Mouse (Mus musculus) induced T-regulatory cell, adult 2 months (primary cell): ENCODE measurements around the gene Arhgef10l.

Source experiments
- DNase-seq: peaks from one replicate; pipeline ENCODE4 v3.0.0-alpha.2; 2012; ENCODE audit warnings: low read depth

Arhgef10l gene

GRCm38 (mm10) chr4:140657681-140658575 lies 7.9 kb downstream of the Arhgef10l start:
- DNase-seq: no peak

GRCm38 (mm10) chr4:140656529-140656928 lies 9.3 kb downstream of the Arhgef10l start:
- DNase-seq: no peak

- no peak for DNase-seq
Observed at GRCm38 (mm10) chr4:140654798-140655197, 11.0 kb downstream of the Arhgef10l start.

DNA sequence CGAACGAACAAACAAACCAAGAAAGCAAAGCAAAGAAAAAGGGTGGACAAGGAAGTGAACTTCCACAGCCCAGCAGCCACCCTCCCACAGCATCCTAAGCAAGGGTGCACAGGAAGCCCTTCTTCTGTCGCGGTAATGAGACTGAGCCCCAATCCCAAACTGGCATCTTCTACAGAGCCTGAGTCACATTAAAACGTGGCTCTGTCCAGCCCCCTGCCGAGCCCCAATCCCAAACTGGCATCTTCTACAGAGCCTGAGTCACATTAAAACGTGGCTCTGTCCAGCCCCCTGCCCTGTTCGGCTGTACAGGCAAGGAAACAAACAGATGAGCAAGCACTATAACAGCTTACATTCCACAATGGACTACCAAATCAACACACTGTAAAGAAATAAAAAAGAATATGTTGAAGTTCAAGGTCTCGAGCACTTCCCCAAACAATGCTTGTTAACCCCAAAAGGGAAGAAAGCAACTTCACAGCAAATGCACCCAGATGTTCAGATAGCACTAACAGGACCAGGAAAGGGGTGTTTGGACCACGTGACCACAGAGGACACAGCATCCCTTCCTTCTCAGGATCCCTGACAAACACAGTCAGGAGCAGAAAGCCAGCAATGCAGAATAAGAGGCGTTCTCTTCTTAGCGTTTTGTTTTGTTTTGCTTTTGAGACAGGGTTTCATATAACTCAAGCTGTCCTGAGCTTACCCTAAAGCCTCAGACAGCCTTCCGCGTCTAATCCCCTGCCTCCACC lies 11.8 kb downstream of the Arhgef10l start:
- DNase-seq: no peak

DNA sequence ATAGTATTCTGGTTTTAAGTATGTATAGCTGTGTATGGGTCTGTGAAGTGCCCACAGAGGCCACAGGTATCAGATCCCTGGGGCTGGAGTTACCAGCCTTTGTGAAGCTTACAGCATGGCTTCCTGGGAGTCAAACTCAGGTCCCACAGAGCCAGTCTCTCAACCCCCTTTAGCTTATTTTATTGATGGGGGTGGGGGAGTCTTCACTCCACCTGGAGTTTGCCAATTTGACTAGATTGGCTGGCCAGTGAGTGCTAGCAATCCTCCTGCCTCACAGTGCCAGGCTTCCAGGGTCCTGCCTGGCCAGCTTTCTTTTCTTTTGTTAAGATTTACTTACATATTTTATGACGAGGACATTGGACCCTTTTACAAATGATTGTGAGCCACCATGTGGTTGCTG lies 16.1 kb downstream of the Arhgef10l start:
- DNase-seq: no peak

DNA sequence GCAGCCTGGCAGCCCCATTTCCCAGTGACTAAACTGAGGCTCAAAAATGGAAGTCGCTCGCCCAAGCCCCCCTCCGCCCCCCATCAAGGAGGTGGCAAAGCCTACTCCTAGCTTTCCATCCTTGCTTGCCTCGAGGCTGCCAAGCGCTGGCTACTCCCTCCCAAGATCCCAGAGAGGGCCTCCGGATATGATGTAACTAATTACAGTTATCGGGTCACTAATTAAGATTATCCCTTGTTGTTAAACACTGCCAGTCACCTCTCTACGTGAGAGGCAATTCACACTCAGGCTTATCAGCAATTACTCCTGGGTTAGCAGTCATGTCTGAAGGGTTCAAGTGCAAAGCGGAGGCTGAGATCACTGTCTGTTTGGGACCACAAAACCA lies 16.6 kb downstream of the Arhgef10l start:
- no peak for DNase-seq

- no peak for DNase-seq
Observed at GRCm38 (mm10) chr4:140648443-140649206, 17.2 kb downstream of the Arhgef10l start.

DNA sequence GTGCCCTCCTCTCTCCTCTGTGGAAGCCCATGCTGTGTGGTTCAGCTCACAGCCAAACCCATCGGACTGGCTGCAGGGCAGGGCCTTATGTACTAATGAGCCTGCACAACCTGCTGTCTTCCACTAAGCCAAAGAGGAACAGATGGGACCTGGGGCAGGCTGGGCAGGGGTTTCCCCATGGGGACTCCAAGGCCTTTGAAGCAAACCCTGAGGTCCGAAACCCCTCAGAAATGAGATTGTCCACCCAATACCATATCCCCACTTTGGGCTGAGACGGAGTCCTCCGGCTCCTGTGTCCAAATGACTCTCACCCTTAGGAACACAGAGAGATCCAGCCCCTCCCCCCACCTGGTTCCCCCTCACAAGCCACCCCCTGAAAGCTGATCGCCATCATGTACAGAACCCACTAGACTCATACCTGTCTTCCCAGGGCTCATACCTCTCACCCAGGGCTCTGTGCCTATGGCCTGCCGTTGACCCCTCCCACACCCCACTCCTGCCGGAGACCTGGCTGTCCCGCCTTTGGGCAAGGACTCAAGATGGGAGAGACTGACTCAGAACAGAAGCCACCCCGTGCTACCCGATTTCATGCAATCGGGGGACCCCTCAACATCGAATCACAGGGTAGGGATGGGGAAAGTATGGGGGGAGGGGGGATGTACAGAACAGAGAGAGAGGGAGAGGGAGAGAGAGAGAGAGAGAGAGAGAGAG lies 17.9 kb downstream of the Arhgef10l start:
- DNase-seq: no peak

DNA sequence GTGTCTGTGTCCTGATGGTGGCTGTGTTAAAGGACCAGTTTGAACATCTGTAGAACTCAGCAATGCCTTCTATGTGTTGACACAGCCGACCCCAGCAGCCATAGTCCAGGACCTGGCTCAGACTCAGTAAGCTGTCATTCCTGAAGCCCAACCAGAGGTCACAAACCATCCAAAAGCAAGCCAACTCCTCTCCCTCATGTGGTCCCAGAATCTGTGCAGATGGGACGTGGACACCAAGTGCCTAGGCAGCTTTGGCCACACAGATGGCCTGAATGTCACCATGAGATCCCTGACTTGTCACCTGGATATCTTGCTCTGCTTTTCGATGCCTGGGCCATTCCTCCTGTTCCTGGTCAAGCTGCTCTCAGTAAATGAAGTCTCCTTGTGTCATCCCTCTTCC lies 20.2 kb downstream of the Arhgef10l start:
- DNase-seq: no peak

- no peak for DNase-seq
Observed at GRCm38 (mm10) chr4:140644701-140645100, 21.1 kb downstream of the Arhgef10l start.

- DNase-seq: no peak
Observed at GRCm38 (mm10) chr4:140644276-140644675, 21.5 kb downstream of the Arhgef10l start.

DNA sequence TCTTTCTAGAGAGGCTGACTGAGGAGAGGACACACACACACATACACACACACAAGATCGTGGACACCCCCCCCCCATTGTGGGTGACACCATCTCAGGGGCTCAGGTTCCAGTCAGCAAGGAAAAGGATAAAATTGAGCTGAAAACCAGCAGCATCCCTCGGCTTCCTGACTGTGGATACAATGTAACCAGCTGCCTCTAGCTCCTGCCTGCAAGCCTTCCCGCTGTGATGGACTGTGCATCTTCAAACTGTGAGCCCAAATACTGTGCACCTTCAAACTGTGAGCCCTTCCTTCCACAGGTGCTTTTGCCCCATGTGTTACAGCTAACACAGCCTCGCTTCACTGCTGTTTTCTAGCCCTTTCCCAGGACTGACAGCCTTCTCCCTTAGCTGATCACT lies 23.4 kb downstream of the Arhgef10l start:
- no peak for DNase-seq

- DNase-seq: no peak
Observed at GRCm38 (mm10) chr4:140641414-140641918, 24.3 kb downstream of the Arhgef10l start.

- no peak for DNase-seq
Observed at GRCm38 (mm10) chr4:140640668-140641067, 25.1 kb downstream of the Arhgef10l start.

DNA sequence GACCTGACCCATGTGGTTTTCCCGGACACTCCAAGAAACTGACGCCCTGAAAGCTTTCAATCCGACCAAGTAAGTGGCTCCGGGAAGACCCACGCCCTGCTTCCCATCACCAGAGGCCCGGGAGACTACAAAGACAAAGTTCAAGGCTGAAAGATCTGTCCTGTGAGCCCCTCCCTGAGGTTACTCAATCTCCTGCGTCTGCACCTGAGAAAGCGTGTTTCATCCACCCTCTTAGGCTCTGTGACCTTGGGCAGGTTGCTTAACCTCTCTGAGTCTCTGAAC lies 25.6 kb downstream of the Arhgef10l start:
- DNase-seq: no peak

GRCm38 (mm10) chr4:140639431-140640241 lies 26.2 kb downstream of the Arhgef10l start:
- no peak for DNase-seq

DNA sequence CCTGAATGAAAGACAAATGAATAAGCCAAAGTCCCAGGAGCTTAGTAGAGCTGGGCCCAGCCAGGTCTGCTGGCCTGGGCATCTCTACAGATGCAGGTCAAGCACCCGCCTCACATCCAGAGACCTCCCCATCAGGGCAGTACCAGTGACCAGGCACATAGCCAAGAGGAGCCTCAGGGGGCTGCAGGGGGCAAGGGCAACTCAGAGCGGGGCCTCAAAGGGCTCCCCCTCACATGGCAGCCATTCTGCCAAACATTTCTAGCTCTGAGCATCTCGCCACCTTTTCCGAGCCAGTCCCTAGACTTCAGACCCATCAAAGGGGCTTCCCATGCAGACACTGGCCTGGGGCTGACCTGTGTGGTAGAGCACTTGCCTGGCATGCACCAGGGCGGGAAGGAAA lies 27.2 kb downstream of the Arhgef10l start:
- no peak for DNase-seq

- DNase-seq: no peak
Observed at GRCm38 (mm10) chr4:140637269-140637668, 28.5 kb downstream of the Arhgef10l start.

- DNase-seq: no peak
Observed at GRCm38 (mm10) chr4:140636312-140636996, 29.4 kb downstream of the Arhgef10l start.

DNA sequence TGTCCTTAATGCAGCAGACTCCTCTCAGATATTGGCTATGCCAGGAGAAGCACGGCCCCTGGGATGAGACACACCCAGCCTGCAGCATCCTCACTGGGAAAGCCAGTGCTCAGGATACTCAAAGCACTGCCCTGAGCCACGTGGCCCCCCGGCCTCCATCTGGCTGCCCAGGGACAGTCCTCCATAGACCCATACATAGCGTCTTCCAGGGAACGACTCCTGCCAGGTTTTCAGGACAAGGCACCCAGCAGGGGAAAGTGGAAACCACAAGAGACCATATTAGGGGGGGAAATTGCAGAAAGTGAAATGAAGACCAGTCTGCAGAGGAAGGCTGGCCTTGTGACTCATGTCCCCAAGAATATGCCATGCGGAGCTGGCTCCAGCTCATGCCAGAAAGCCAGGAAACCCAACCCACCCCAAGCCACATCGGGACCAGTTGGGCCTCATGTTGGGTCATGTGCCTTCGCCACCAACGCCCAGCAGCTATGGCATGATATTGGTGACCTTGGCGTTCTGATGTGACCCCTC lies 30.9 kb downstream of the Arhgef10l start:
- no peak for DNase-seq
